Mouse (Mus musculus): ENCODE measurements at regions not wholly inside any gene's neighbourhood (a gene's known extent, or its start where the extent isn't known, plus 50 kb on each side); places are given as distances from the start of the nearest gene placed in this dataset.

DNA sequence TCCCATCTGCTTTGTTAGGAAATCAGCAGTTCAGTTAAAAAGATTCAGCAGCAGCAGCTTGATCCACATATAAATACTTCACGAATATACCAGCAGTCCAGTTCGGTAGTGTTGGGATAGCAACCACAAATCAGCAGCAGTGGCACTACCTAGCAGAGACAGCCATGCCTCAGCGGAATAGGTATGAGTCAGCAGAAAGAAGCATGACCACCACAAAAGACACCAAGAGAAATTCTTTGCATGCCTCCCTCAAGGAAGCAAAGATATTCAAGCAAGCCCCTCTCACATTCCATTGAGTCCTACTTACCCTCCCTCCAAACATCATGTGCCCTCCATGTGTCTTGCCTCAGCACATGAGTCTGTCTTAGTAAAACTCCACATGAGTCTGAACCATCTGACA, 117.5 kb upstream of the Cpeb2 start:
- TF ChIP-seq MYOD1 (IDR thresholded peaks at IDR 0.05; ENCODE audit: control insufficient read depth in 1 of 3, insufficient read length in 2 of 3, low read depth in 2 of 3): no peak
- no peak for TF ChIP-seq USF1 (IDR thresholded peaks at IDR 0.05; ENCODE audit: low read depth)
- TF ChIP-seq TCF12 (IDR thresholded peaks at IDR 0.05; ENCODE audit: insufficient read depth, poor library complexity, severe bottlenecking): no peak
- no peak for TF ChIP-seq POLR2A (IDR thresholded peaks at IDR 0.05; ENCODE audit: insufficient read length, low read depth)
- Histone ChIP-seq H3ac (ENCODE audit: control insufficient read depth, insufficient read length) (no peak overlapping the region), H3K4me3 (no peak overlapping the region), H3K4me2 (ENCODE audit: low read depth) (no peak overlapping the region), H3K27me3 (ENCODE audit: control insufficient read depth, insufficient read depth, insufficient read length) (no peaks in the 10 kb centered on the region), H3K79me2 (ENCODE audit: control insufficient read depth, insufficient read depth) (no peaks in the 10 kb centered on the region), H3K36me3 (ENCODE audit: control insufficient read depth, insufficient read depth) (no peaks in the 10 kb centered on the region)

DNA sequence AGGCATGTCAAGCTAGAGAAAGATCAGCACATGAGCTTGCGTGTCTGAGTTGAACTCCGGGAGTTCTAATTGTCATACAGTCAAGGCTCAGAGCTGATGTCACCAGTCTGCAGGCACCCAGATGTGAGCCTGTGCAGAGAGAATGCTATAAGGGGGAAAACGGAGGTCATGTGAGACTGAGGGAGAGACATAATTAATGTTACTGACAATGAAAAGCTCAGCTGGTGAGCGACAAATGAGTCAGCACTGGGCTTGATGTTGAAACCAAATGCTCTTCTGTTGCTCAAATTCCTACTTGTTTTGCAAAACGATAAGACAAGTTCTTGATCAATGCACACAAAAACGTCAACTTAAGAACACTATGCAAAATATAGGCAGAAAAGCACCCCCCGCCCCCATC, 116.1 kb upstream of the Cpeb2 start:
- H3K4me2 ChIP-seq (ENCODE audit: low read depth): no peak overlapping the region

DNA sequence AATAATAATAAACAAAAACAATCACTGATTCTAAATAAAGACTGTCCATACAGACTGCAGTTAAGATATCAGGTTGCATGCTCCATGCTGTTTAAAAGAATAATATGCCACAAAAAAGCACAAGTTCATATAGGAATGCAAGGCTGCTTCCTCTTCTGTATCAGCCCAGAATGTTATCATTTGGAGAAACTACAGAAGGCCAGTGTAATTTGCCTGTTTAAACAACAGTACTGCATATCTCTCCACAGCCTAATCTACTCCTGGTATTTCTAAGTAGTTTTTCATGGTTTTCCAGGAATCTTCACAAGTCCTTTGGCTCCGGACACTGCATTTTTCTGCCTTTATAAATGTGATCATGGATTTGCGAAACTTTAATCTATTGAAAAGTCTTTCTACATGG, 111.9 kb upstream of the Cpeb2 start:
- no peaks in the 10 kb centered on the region for H3K79me2 ChIP-seq (ENCODE audit: control insufficient read depth, insufficient read depth)
- no peak overlapping the region for H3K4me3 ChIP-seq
- no peak overlapping the region for H3ac ChIP-seq (ENCODE audit: control insufficient read depth, insufficient read length)
- no peak overlapping the region for H3K4me2 ChIP-seq (ENCODE audit: low read depth)
- H3K27me3 ChIP-seq (ENCODE audit: control insufficient read depth, insufficient read depth, insufficient read length): no peaks in the 10 kb centered on the region
- TF ChIP-seq MYOG (IDR thresholded peaks at IDR 0.05; ENCODE audit: control insufficient read depth in 1 of 3, insufficient read depth in 1 of 3, insufficient read length in 2 of 3, low read depth in 2 of 3): no peak
- TF ChIP-seq POLR2AphosphoS2 (IDR thresholded peaks at IDR 0.05; ENCODE audit: insufficient read length, low read depth): no peak
- TF ChIP-seq MYOD1 (IDR thresholded peaks at IDR 0.05; ENCODE audit: control insufficient read depth in 1 of 3, insufficient read length in 2 of 3, low read depth in 2 of 3): no peak
- TF ChIP-seq USF1 (IDR thresholded peaks at IDR 0.05; ENCODE audit: low read depth): no peak
- no peak for TF ChIP-seq E2F4 (IDR thresholded peaks at IDR 0.05; ENCODE audit: insufficient read depth)
- no peak for TF ChIP-seq CEBPB (IDR thresholded peaks at IDR 0.05; ENCODE audit: insufficient read depth, poor library complexity, severe bottlenecking)
- TF ChIP-seq SRF (IDR thresholded peaks at IDR 0.05; ENCODE audit: control insufficient read depth, insufficient read length, low read depth): no peak
- no peak for TF ChIP-seq REST (IDR thresholded peaks at IDR 0.05; ENCODE audit: insufficient read depth, insufficient read length)
- no peaks in the 10 kb centered on the region for H3K36me3 ChIP-seq (ENCODE audit: control insufficient read depth, insufficient read depth)

More for the DNA sequence above, 116.1 kb upstream of the Cpeb2 start:
- Histone ChIP-seq H3K79me2 (ENCODE audit: control insufficient read depth, insufficient read depth) (no peaks in the 10 kb centered on the region), H3K36me3 (ENCODE audit: control insufficient read depth, insufficient read depth) (no peaks in the 10 kb centered on the region), H3K27me3 (ENCODE audit: control insufficient read depth, insufficient read depth, insufficient read length) (no peaks in the 10 kb centered on the region), H3ac (ENCODE audit: control insufficient read depth, insufficient read length) (no peak overlapping the region), H3K4me3 (no peak overlapping the region)
- TF ChIP-seq POLR2A (IDR thresholded peaks at IDR 0.05; ENCODE audit: insufficient read length, low read depth) (no peak), E2F4 (IDR thresholded peaks at IDR 0.05; ENCODE audit: insufficient read depth) (no peak), USF1 (IDR thresholded peaks at IDR 0.05; ENCODE audit: low read depth) (no peak), MYOG (IDR thresholded peaks at IDR 0.05; ENCODE audit: control insufficient read depth in 1 of 3, insufficient read depth in 1 of 3, insufficient read length in 2 of 3, low read depth in 2 of 3) (no peak), POLR2AphosphoS2 (IDR thresholded peaks at IDR 0.05; ENCODE audit: insufficient read length, low read depth) (no peak), TCF12 (IDR thresholded peaks at IDR 0.05; ENCODE audit: insufficient read depth, poor library complexity, severe bottlenecking) (no peak)

- TF ChIP-seq SRF (IDR thresholded peaks at IDR 0.05; ENCODE audit: control insufficient read depth, insufficient read length, low read depth) (no peak), POLR2A (IDR thresholded peaks at IDR 0.05; ENCODE audit: insufficient read length, low read depth) (no peak), MYOD1 (IDR thresholded peaks at IDR 0.05; ENCODE audit: control insufficient read depth in 1 of 3, insufficient read length in 2 of 3, low read depth in 2 of 3) (no peak)
- Histone ChIP-seq H3K4me3 (no peak overlapping the region), H3K4me2 (ENCODE audit: low read depth) (no peak overlapping the region), H3K79me2 (ENCODE audit: control insufficient read depth, insufficient read depth) (no peaks in the 10 kb centered on the region), H3K27me3 (ENCODE audit: control insufficient read depth, insufficient read depth, insufficient read length) (no peaks in the 10 kb centered on the region), H3ac (ENCODE audit: control insufficient read depth, insufficient read length) (no peak overlapping the region), H3K36me3 (ENCODE audit: control insufficient read depth, insufficient read depth) (no peaks in the 10 kb centered on the region)
These were observed 108.7 kb upstream of the Cpeb2 start for GRCm38 (mm10) chr5:43124301-43124700.

DNA sequence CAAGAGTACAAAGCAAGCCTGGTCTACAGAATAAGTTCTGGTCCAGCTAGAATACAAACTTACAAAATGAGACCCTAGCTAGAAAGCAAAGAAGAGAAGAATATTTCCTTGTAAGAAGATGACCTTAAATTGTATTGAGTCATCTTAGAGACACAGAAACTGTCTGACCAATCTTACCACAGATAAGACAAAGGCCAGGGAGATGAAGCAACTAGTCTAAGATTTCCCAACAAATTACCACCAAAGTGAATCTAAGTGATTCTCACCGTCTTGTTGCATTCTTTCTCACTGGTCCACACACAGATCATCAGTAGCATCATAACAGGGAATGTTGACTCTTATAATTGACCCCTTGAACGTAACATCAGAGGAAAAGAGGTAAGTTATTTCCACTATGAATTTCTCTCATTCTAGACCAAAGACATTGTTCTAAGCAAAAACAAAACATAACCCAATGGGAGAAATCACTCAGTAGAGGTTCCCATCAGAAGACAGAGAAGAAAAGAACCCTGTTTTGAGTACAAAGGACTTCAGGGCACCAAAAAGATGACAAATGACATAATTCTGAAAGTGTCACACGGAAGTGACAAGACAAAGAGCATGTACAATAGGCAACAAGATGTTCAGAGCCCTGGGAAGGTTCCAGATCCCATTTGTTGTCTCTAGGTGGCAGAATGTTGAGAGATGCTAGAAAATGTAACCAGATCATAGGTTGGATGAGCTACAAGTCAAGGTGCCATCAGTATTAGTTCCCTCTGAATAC, 107.0 kb upstream of the Cpeb2 start:
- 0 out of 2 replicates have a peak, but pooled peaks have one; percentile 6 for TF ChIP-seq CEBPB (IDR thresholded peaks at IDR 0.05; ENCODE audit: insufficient read depth, poor library complexity, severe bottlenecking)
- TF ChIP-seq E2F4 (IDR thresholded peaks at IDR 0.05; ENCODE audit: insufficient read depth): no peak
- Histone ChIP-seq H3K27me3 (ENCODE audit: control insufficient read depth, insufficient read depth, insufficient read length) (no peaks in the 10 kb centered on the region), H3K79me2 (ENCODE audit: control insufficient read depth, insufficient read depth) (no peaks in the 10 kb centered on the region), H3K4me2 (ENCODE audit: low read depth) (no peak overlapping the region), H3ac (ENCODE audit: control insufficient read depth, insufficient read length) (no peak overlapping the region), H3K36me3 (ENCODE audit: control insufficient read depth, insufficient read depth) (no peaks in the 10 kb centered on the region), H3K4me3 (no peak overlapping the region)

DNA sequence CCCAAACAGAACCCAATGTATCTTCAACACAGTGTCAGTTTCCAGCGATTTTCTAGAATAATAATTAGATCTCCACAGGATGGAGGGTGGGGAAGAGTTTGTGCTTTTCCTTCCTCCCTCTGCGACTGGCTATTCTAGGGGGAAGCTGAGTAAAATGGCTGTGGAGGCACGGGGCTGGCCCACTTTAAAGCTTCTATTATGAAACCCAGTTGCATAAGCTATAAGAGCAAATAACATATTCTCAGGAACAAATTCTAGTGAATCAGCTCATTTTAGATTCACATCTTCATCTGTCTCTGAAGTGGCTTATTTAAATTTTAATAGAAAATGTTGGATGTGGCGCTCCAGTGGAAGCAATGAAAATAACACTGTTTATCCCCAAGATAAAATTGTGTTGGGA, 102.6 kb upstream of the Cpeb2 start:
- Histone ChIP-seq H3K27me3 (ENCODE audit: control insufficient read depth, insufficient read depth, insufficient read length) (no peaks in the 10 kb centered on the region), H3K79me2 (ENCODE audit: control insufficient read depth, insufficient read depth) (no peaks in the 10 kb centered on the region), H3K36me3 (ENCODE audit: control insufficient read depth, insufficient read depth) (no peaks in the 10 kb centered on the region), H3K4me3 (no peak overlapping the region), H3ac (ENCODE audit: control insufficient read depth, insufficient read length) (no peak overlapping the region), H3K4me2 (ENCODE audit: low read depth) (no peak overlapping the region)
- TF ChIP-seq CEBPB (IDR thresholded peaks at IDR 0.05; ENCODE audit: insufficient read depth, poor library complexity, severe bottlenecking) (no peak), E2F4 (IDR thresholded peaks at IDR 0.05; ENCODE audit: insufficient read depth) (no peak), TCF3 (IDR thresholded peaks at IDR 0.05; ENCODE audit: insufficient read length, low read depth) (no peak), SRF (IDR thresholded peaks at IDR 0.05; ENCODE audit: control insufficient read depth, insufficient read length, low read depth) (no peak), MAX (IDR thresholded peaks at IDR 0.05; ENCODE audit: low read depth) (no peak), MYOD1 (IDR thresholded peaks at IDR 0.05; ENCODE audit: control insufficient read depth in 1 of 3, insufficient read length in 2 of 3, low read depth in 2 of 3) (no peak), POLR2A (IDR thresholded peaks at IDR 0.05; ENCODE audit: insufficient read length, low read depth) (no peak), MYOG (IDR thresholded peaks at IDR 0.05; ENCODE audit: control insufficient read depth in 1 of 3, insufficient read depth in 1 of 3, insufficient read length in 2 of 3, low read depth in 2 of 3) (no peak), POLR2AphosphoS2 (IDR thresholded peaks at IDR 0.05; ENCODE audit: insufficient read length, low read depth) (no peak), TCF12 (IDR thresholded peaks at IDR 0.05; ENCODE audit: insufficient read depth, poor library complexity, severe bottlenecking) (no peak), REST (IDR thresholded peaks at IDR 0.05; ENCODE audit: insufficient read depth, insufficient read length) (no peak), USF1 (IDR thresholded peaks at IDR 0.05; ENCODE audit: low read depth) (no peak)
